Mouse (Mus musculus): Measurements from ENCODE around the gene Parp8.

- no peak for TF ChIP-seq CTCF (IDR thresholded peaks at IDR 0.05)
- no peak for TF ChIP-seq POLR2A (IDR thresholded peaks at IDR 0.05; ENCODE audit: insufficient read depth, low read depth, low read length)
These were observed 107.9 kb downstream of the Parp8 start for GRCm38 (mm10) chr13:116917387-116917930.

Measured in heart, adult 2 months (tissue).